Mouse (Mus musculus) frontal cortex, postnatal 36 days (tissue): Measurements from ENCODE around the gene Gm20458.

Source experiments
- DNase-seq, 2 experiments: peaks; one replicate each; pipeline ENCODE4 v3.0.0; 2022; ENCODE audit warnings: low spot score in 2 of 2

The Gm20458 gene

DNA sequence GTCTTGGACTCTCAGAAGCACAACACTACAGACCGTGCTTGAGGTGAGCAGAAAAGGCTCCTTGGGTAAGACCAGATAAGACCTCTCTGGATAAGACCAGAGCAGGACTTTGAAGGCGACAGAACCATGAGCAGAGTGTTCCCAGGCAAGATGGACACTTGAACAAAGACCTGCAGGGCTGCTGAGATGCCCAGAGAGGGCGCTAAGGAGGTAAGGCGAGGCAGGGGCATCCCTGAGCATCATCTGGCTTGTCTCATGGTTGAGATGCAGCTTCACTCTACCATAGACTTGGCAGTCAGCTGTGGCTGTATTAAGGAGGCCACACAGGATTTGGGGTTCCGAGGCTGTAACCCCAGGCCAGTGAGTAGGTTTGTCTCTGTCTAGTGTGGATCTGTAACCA is 38.5 kb downstream of the Gm20458 start:
- no peak for DNase-seq

DNA sequence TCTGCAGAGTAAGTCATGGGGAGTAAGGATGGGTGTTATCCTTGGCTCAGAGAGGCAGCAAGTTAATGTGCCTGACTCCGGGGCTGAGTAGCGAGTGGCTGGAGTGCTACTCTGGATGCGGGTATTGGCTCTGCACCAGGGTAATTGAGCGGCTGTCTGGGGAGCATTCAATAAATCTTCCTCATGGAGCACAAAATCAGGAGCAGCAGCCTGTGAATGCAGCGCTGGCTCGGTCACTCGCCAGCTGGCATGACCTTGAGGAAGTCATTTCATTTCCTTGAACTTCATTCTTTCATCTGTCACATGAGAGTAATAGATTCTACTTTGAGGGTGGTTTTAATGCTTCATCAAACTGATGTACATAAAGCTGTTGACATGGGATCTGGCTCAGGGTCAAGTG is 39.7 kb downstream of the Gm20458 start:
- no peak for DNase-seq

DNA sequence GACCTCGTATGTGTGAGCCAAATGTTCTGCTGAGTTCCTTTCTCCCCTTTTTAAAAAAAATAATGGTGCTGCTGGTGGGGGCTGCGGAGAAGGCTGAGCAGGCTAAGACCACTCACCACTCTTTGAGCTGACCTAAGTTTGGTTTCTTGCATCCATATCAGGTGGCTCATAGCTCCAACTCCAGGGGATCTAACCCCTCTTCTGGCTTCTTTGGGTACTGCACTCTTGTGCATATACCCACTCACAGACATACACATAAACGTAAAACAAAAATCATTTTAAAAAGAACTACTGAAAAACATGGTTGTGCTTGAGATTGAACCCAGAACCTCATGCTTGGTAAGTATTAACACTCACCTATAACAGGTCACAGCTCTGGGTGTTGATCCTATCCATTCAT is 44.2 kb downstream of the Gm20458 start:
- no peak for DNase-seq

DNA sequence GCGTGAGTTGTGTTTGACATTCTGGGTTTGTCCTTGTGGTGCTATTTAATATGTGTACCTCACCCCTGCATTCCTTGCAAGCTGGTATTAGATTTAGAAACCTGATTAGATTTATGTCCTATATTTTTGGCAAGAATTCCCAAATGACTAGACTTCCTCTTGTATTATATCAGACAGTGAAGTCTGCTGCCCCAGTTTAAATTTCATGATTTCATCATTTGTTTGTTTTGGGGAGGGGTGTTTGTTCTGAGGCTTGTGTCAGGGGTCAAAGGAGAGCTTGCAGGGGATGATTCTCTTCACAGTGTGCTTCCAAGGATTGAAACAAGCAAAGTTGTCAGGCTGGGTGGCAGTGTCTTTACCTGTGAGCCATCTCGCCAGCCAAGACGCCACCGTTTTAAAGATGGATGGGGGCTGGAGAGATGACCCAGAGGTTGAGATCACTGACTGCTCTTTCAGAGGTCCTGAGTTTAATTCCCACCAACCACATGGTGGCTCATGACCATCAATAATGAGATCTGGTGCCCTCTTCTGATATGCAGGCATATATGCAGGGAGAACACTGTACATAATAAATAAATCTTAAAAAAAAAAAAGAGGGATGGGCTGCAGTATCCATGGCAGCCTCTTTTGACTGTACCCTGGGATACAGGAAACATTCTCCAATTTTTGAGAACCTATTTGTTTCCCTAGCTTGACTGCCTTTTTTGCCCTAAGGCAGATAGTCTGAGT is 45.0 kb downstream of the Gm20458 start:
- no peak for DNase-seq

DNA sequence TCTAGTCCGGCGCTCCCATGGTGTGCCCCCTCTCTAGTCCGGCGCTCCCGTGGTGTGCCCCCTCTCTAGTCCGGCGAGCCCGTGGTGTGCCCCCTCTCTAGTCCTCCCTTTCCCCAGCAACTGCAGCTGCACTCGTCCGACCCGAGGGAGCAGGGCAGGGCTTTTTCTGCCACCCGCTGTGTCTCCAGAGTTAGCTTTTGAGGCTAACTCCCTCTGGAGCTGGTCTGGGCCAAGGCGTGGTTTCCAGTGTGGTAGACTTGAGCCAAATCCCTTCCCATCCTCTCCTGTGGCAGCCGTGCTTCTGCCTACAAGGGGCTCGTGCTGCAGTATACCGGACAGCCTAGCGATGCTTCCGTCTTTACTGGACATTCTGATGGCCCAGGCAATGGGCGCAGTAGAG is 47.0 kb downstream of the Gm20458 start:
- no peak for DNase-seq

DNA sequence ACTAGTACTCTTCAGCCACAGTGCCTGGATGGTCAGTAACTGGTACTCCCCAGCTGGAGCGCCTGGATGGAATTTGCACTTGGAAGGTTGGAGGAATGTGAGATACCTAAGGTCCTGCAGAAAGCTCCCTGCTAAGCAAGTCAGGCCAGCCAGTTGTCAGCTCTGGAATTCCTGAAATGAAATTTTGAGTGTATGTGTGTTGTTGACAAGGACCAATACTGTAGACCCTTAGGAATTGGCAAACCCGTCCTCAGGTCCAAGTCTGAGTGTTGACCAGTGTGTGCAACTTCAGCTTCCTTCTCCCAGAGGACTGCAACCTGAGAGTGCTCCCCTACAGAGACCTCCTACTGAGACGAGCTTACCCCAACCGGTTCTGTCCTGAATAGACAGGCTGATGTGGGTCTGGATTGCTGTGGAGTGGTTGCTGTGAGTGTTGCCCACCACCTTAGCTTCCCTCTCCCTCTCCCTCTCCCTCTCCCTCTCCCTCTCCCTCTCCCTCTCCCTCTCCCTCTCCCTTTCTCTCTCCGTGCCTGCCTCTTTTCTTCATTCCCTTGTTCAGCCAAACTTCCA is 49.9 kb downstream of the Gm20458 start:
- no peak for DNase-seq

DNA sequence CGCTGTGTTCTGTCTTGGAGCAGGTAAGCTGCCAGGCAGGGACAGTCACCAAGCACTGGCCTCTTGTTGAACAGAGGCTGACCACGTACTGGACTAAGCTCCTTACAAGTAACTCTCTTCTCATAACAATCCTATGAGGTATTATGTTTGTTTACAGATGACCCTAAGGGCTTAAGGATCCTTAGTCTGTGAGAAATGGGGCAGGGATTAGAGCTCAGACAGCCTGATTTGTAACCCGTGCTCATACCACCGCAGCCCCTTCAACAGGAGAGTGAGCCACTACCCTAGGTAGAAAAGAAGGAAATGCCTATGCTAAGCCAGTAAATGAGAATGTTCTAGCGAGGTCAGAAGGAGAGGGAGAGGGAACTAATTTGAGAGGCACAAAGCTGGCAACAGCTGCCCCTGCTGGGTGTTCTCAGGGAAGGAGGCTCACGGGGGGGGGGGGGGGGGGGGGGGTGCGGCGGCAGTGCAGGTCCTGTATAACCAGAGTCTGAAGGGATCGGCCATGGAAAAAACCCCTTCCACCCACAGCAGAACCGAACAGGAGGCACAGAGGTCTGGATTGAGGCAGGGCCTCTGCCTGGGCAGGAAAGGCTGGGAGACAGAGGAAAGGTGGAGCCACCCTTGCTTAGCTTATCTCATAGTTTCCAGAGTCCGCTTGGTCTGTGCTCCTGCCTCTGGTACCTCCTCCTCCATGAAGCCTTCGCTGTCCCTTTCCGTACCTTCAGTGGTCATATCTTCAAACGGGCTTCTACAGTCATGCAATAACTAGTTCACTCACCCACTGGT is 51.5 kb downstream of the Gm20458 start:
- no peak for DNase-seq

DNA sequence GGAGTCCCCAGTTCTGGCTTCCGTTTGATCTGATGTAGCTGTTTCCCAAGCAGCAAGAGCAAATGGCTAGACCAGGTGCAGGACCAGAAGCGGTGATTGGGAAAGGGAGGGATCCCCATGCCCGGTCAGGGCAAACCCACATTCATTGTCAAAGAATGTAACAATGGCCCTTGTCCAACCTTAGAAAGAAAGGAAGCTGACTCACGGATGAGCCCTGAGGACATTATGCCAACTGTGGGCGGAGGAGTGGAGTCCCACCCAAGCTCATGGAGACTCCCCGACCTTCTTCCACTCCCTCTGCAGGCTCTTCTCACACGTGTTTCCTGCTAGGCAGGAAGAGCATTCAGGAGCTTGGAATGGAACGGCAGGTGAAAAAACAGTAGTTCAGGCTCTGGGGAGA is 52.6 kb downstream of the Gm20458 start:
- no peak for DNase-seq

DNA sequence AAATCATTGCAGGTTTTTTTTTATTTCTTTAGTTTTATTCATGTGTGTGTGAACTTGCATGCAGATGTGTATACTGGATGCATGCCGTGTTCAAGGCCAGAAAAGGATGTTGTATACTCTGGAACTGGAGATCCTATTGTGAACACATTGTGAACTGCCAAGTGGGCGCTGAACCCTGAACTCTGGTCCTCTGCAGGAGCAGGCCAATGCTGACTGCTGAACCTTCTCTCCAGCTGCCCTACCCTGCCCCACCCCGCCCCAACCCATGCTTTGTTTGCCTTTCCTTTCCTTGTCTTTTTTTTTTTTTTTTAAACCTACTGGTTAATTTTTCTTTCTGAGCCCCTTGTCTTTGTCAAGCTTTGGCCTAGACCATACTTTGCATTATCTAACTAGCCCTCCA is 54.1 kb downstream of the Gm20458 start:
- no peak for DNase-seq

DNA sequence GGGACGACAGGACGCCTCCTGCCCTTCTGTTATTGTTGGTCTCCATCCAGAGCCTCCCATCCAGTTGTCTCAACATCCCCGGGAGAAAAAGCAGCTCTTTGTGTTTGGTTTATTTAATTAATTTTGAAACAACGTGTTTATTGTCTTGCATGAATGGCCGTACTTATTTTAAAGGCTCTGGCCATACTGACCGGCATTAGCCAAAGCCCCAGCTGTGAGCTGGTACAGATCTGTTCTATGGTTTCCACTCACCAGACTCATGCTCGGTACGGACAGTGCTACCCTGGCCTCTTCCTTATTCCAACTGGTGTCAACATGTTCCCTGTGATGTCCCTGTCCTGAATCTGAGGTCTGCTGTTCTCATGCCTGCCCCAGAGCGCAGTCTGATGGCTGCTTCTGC is 55.1 kb downstream of the Gm20458 start:
- DNase-seq = no peak

DNA sequence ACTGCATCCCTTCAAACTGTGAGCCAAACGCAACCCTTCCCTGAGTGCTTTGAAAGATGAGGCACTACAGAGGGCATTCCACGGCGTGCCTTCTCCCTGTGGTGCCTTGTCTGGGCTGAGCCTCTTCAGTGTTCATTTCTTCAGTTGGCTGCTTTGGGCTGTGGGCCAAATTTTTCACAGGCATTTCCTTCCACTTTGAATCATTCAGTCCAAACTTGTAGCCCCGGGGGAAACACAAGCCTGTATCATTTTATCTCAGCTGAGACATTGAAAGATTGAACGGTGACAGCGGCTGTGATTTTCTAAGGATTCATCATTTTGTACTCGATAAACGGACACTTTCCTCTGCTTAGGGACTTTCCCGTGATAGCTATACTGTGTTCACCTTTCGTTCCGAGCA is 55.8 kb downstream of the Gm20458 start:
- DNase-seq = no peak

DNA sequence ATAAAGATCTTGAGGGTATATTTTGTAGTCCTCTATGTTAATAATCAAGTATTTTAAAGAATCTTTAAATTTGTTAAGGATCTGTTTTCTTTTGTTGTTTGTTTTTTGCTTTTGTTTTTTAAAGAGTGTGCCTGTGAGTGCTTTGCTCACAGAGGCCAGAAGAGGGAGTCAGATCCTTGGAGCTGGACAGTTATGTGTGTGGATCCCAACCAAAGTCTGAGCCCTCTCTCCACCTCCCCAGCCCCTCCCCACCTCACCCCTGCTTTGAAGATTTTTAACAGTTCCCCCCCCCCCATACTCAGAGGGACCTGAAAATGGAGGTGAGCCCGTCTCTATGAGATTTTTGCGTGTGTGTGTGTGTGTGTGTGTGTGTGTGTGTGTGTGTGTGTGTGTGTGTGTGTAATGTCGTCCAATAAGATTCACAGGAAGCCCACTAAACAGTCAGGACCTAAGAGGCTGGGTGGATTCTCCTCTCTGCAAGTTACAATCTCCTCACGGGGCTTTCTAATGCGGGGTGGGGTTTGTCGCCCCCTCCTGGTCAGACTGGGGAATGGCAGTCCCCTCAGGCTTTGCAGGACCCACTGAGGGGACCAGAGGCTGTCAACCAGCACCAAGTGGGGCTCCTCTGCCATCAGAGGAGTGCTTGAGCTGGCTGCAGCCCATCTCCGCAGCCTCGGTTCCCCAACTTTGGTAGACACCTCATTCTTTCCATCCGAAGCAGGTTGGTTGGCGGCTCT is 56.9 kb downstream of the Gm20458 start:
- DNase-seq = peak in 1 of 2 experiments; percentile 49

DNA sequence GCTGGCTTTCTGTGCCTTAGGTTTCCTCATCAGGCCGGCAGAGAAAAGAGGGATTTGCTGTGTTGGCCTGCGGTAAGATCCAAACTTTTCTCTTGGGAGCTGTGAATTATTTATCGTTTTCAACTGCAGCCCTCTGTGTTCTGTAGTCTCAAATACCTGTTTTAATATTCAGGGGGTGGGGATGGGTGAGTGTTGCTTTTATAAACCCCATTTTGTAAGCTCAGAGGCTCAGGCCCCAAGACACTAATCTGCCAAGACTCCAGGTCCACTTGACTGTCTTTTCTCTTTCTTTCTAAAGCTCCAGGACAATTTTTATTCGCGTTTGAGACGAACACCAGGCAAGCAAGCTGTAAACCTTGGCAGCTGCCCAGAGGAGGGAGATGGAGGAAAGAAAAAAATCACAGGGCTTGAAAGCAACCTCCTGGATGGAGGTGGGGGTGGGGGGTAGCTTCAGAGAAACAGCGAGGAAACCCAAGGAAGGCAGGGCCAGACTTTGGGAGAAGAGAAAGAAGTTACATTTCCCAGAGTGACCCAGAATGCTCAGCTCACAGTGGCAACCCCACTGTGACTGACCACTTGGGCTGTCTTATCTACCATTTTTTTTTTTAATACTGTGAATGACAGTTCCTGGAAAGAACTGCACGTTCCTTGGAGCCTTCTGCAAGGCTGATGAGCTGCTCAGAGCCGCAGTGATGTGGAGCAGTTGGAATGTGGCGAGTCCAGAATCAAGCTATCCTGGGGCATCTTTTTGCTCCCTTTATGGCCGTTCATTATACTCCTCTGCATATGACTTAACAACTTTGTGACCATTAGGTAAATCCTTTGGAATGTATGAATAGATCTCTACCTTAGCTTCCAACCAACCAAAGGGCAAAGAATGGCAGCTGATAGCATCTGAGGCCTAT is 57.8 kb downstream of the Gm20458 start:
- DNase-seq = no peak

DNA sequence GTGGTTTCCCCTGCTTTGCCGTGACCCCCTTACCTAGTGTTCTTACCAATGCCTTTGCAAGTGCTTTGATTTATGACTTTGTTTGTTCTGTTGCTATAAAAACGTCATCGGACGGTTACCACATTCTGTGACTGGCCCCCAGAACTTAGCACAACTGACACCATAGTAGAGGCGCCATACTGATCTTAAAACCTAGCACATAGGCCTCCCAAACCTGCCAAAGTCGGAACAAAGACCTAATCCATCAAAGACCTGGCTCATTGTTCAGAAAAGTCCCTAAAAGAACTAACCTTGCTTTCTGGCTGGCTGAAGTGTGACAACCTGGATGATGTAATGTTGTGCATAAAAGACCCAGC is 58.4 kb downstream of the Gm20458 start:
- DNase-seq = no peak

DNA sequence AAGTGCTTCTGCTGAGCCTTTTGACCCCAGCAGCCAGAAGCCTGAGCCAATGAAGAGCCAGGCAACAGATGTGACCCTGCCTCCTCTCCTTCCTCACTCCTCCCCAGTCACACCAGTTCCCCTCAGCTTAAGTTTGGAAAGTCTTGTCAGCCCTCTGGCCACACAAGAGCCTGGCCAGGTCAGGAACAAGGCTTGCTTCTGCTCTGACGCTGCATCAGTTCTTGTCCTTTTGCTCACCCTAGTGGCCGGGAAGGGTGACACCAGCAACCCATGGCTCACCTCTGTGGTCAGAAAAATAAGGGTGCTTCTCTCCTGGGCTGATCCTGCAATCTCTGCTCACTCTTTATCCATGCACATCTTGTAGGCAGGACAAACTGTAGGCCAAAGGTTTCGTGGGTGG is 60.0 kb downstream of the Gm20458 start:
- no peak for DNase-seq

DNA sequence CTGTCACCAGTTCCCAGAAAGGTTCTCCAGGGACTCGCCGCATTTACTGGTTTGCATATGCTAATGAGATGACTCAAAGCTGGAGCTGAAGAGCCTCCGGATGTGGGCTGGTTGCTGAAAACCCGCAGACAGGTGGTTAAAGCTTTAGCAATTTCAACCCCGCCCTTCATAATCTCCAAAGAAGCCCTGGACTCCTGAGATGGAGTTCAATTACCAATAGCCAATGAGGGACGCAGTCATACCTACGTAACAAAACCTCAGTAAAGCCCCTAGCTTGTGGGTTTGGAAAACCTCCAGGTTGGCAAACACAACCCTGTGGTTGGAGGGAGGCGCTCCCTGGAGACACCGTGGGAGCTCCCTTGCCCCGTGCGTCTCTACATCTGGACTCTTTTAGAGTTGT is 61.1 kb downstream of the Gm20458 start:
- DNase-seq = peak; percentile 21 to 37

DNA sequence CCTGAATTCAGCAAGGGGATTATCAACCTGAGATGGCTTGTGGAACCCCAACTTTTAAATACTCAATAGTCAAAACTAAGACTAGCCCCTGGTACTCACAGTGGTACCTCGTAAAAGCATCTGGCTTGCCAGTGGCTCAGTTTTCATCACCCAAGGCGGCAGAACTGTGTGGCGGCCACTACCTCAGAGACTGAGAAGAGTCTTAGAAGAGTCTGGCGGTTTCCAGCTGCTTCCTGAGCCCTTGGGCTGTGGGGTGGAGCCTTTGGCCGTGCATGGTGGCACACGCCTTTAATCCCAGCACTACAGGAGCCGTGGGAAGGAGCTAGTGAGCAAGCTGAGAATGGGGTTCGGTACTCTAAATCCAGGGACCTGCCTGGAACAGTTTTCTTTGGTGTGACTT is 61.5 kb downstream of the Gm20458 start:
- no peak for DNase-seq

DNA sequence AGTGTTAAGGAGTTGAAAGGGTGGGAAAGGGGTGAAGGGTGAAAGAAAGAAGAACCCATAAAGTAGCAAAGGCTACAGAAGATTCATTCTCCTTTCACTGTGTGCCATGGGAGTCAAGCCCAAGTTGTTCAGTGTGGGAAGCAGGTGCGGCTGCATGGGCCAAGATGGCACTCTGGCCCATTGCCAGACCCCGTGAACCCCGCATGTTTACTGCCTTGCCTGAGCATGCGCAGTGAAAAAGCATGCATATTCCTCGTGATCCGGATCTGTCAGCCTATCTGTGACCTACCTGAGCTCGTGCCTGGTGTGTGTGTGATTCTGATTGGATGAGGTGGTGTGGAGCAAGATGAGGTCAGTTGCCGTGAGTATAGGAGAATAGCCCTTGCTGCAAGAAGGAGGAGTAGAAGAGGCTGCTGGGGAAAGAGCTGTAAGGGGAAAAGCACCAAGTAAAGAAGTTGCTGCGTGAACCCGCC is 62.6 kb downstream of the Gm20458 start:
- no peak for DNase-seq

DNA sequence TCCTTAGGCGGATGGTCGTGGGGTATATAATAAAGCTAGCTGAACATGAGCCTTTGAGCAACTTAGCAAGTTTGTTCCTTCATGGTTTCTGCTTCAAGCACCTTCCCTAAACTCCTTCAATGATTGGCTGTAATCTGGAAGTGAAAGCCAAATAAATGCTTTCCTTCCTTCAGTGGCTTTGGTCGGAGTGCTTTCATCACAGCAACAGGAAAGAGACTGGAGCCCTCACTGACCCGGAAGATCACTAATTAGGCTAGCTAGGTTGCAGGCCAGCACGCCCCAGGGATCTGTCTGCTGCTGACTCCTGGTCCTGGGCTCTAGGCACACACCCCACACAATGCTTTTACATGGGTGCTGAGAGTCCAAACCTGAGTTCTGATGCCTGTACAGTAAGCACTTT is 67.8 kb downstream of the Gm20458 start:
- no peak for DNase-seq

DNA sequence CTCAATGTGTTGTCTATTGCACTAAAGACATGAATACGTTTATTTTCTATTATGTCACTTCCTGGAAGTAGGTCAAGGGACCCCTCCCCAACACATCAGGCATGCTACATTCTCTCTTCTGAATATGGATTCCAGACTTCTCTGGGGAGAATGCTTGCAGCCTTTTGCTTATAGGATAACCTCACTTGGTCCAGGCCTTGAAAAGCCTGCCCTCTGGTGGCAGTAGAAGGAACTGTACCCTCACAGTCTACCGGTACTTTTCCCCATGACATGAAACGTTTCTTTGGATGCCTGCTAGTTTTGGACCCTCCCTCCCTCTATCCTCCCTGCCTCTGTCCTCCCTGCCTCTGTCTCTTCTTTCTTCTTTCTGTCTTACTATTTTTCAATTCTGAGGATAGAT is 70.4 kb downstream of the Gm20458 start:
- DNase-seq = peak; percentile 76 to 84

DNA sequence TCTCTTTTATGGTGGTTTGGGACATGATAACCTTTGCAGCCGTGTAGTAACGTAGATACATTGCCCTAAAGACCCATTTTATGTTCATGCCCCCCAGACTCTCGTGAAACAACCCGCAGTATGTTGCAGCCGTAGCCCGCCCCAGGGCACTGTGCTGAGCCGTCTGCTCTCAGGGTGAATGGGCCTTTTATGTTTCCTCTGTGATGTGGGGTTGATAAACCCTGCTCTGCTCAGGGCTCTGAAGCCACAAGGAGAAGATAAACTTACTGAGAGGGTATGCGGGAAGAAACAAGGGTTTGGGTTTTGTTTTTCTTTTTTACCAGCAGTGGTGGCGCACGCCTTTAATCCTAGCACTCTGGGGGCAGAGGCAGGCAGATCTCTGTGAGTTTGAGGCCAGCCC is 73.5 kb downstream of the Gm20458 start:
- no peak for DNase-seq
